Mouse (Mus musculus) small intestine, adult 2 months (tissue): ENCODE measurements around the gene Kmt2a.

Experiments used
- CTCF ChIP-seq: fragments of 200-500 bp; IDR thresholded peaks from 2 replicates; pipeline ENCODE4 v1.5.1; 2012; ENCODE audit warnings: low read depth, mild to moderate bottlenecking, control low read depth, inconsistent platforms, low read length, moderate library complexity, mixed read lengths; ENCODE audit not compliant: insufficient replicate concordance, insufficient read length; ENCODE audit errors: extremely low read depth
- POLR2A ChIP-seq: fragments of 200-500 bp; IDR thresholded peaks from 2 replicates; pipeline ENCODE4 v1.6.1; 2012; ENCODE audit warnings: low read depth, mild to moderate bottlenecking, control low read depth, inconsistent platforms, low read length, moderate library complexity

DNA sequence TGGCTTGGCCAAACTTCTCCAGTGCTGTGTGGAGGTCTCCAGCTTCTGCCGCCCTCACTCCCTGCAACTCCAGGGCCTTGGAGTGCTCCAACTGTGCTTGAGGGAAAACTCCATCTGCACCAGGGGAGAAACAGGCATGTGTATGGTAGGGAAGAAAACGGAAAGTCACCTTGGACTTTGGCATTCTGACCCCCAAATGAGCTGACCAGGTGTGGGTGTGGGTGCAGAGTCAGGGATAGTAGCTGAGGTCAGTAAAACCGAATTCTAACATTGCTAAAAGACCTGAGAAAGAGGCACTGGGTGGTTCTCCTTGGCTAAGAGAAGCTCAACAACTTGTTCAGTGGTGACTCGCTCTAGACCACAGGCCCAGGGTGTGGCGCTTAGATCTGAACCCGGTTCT, 79.4 kb downstream of the Kmt2a start:
- TF ChIP-seq CTCF (no peak), POLR2A (no peak)
